Mouse (Mus musculus) forebrain, embryonic 11.5 days (tissue): ENCODE measurements at regions not wholly inside any gene's neighbourhood (a gene's known extent, or its start where the extent isn't known, plus 50 kb on each side); places are given as distances from the start of the nearest gene placed in this dataset.

Experiments
- ATAC-seq: fragments of 200-750 bp; cut with Nextera tagmentation; replicated peaks from 2 replicates; pipeline ENCODE4 v1.8.0; 2017; ENCODE audit warnings: moderate TSS enrichment; ENCODE audit not compliant: low FRiP score
- DNase-seq: peaks from one replicate; pipeline ENCODE4 v3.0.0-alpha.2; 2017; ENCODE audit warnings: low spot score
- H3K27ac ChIP-seq: fragments of 300-500 bp; sonication (generic); 2 replicates; pipeline ENCODE4 v1.5.1; 2014; ENCODE audit warnings: low read depth, low read length
- H3K27me3 ChIP-seq: fragments of 300-500 bp; sonication (generic); 2 replicates; pipeline ENCODE4 v1.6.1; 2014; ENCODE audit warnings: mild to moderate bottlenecking, low read length, mixed read lengths; ENCODE audit not compliant: control insufficient read depth, insufficient read depth
- H3K36me3 ChIP-seq: fragments of 300-500 bp; sonication (generic); 2 replicates; pipeline ENCODE4 v1.6.1; 2014; ENCODE audit warnings: mild to moderate bottlenecking, low read length, moderate library complexity, mixed read lengths; ENCODE audit not compliant: control insufficient read depth, insufficient read depth
- H3K4me1 ChIP-seq: fragments of 300-500 bp; sonication (generic); replicated peaks from 2 replicates; pipeline ENCODE4 v1.6.1; 2014; ENCODE audit warnings: low read length, mixed read lengths; ENCODE audit not compliant: control insufficient read depth, insufficient read depth
- H3K4me2 ChIP-seq: fragments of 300-500 bp; sonication (generic); 2 replicates; pipeline ENCODE4 v1.6.1; 2014; ENCODE audit warnings: low read depth, mild to moderate bottlenecking, low read length, moderate library complexity, mixed read lengths; ENCODE audit not compliant: severe bottlenecking
- H3K4me3 ChIP-seq: fragments of 300-500 bp; sonication (generic); 2 replicates; pipeline ENCODE4 v1.5.1; 2014; ENCODE audit warnings: low read depth, low read length
- H3K9ac ChIP-seq: fragments of 300-500 bp; sonication (generic); 2 replicates; pipeline ENCODE4 v1.6.1; 2014; ENCODE audit warnings: low read length
- H3K9me3 ChIP-seq: fragments of 300-500 bp; sonication (generic); 2 replicates; pipeline ENCODE4 v1.6.1; 2016; ENCODE audit warnings: low read length, mixed read lengths; ENCODE audit not compliant: control insufficient read depth
- WGBS: fragments of 180-500 bp; shearing (Covaris S2); extraction: QIAGEN DNeasy Blood & Tissue Kit; methylation state at CpG from one replicate; pipeline ENCODE4 v1.1.7; 2014; 5-methylcytosine and 5-hydroxymethylcytosine counted together

DNA sequence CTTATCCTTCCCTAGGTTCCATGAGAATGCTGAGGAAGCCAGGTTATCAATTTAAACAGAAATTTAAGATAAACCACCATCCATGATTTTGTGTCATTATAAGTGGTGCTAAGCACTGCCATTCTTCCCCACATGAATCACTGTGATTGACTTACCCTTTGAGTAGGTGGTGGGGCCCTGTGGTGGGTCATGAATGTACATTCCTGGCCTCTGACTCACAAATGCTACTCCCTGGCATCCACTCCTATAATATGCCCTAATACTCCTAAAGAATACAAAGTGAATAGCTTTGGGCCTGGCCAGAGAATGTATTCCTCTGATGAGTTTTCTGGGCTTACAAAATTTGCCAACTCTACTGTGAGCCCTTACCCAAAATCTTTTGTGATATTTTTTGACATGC is 325.6 kb upstream of the Hsf2 start:
- Histone ChIP-seq H3K9me3 (no peaks in the 10 kb centered on the region), H3K4me2 (no peak overlapping the region), H3K36me3 (no peaks in the 10 kb centered on the region), H3K4me3 (no peak overlapping the region), H3K4me1 (no peaks in the 10 kb centered on the region), H3K27ac (no peak overlapping the region), H3K27me3 (no peaks in the 10 kb centered on the region), H3K9ac (no peak overlapping the region)
- no peak for ATAC-seq
- no peak for DNase-seq

- Histone ChIP-seq H3K36me3 (no peaks in the 10 kb centered on the region), H3K4me1 (no peaks in the 10 kb centered on the region), H3K9me3 (no peaks in the 10 kb centered on the region), H3K4me2 (no peak overlapping the region), H3K9ac (no peak overlapping the region), H3K4me3 (no peak overlapping the region), H3K27me3 (no peaks in the 10 kb centered on the region), H3K27ac (no peak overlapping the region)
- 85% methylated on average over 5 of the region's 5 CpGs for WGBS
- no peak for ATAC-seq
- no peak for DNase-seq
These were observed 322.8 kb upstream of the Hsf2 start for GRCm38 (mm10) chr10:57163359-57163758.

DNA sequence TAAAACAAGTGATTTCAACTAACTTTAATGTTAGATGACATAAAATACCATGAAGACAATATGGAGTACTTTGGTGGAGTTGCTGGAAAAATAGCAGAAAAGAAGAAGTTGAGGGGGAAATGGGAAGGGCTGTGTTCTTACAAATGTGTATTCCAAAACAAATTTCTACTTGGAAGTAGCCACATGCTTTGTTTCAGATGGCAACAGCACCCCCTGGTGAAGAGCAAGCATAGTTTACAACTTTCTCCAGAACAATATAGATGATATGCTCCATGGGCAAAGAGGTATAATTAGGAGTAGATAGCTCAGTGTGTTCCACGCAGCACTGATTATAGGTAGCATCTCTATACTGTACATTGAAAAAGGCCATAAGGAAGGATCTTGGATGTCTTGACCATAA is 302.6 kb upstream of the Hsf2 start:
- H3K9me3 ChIP-seq = no peaks in the 10 kb centered on the region
- no peaks in the 10 kb centered on the region for H3K27me3 ChIP-seq
- no peaks in the 10 kb centered on the region for H3K4me1 ChIP-seq
- no peaks in the 10 kb centered on the region for H3K36me3 ChIP-seq
- WGBS = 84% methylated on average over 1 of the region's 1 CpGs
- H3K4me2 ChIP-seq = no peak overlapping the region
- H3K27ac ChIP-seq = no peak overlapping the region
- ATAC-seq = no peak; the same call in 1 of the 2 replicates
- no peak overlapping the region for H3K9ac ChIP-seq
- H3K4me3 ChIP-seq = no peak overlapping the region
- peak; percentile 53 for DNase-seq

DNA sequence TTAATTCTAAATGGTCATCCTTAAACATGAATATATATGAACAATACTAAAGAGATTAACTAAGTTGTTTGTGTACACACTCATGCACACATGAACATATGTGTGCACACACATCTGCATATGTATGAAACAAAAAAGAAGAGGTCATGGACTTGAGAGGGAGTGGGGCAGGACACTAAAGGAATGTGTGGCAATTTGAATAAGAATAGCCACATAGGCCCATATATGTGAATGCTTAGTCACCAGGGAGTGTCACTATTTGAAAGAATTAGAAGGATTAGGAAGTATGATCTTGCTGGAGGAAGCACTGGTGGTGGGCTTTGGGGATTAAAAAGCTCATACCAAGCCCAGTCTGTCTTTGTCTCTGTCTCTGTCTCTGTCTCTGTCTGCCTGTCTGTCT is 275.5 kb upstream of the Hsf2 start:
- Histone ChIP-seq H3K9me3 (no peaks in the 10 kb centered on the region), H3K27me3 (no peaks in the 10 kb centered on the region), H3K36me3 (no peaks in the 10 kb centered on the region), H3K4me3 (no peak overlapping the region), H3K4me1 (no peaks in the 10 kb centered on the region), H3K27ac (no peak overlapping the region), H3K4me2 (no peak overlapping the region), H3K9ac (no peak overlapping the region)
- ATAC-seq (no peak), DNase-seq (no peak)

GRCm38 (mm10) chr10:57231117-57231516 is 255.1 kb upstream of the Hsf2 start:
- DNase-seq (no peak), ATAC-seq (no peak)
- Histone ChIP-seq H3K4me2 (no peak overlapping the region), H3K27ac (no peak overlapping the region), H3K4me3 (no peak overlapping the region), H3K27me3 (no peaks in the 10 kb centered on the region), H3K9me3 (no peaks in the 10 kb centered on the region), H3K9ac (no peak overlapping the region), H3K36me3 (no peaks in the 10 kb centered on the region), H3K4me1 (no peaks in the 10 kb centered on the region)
- 68% methylated on average over 3 of the region's 3 CpGs for WGBS

DNA sequence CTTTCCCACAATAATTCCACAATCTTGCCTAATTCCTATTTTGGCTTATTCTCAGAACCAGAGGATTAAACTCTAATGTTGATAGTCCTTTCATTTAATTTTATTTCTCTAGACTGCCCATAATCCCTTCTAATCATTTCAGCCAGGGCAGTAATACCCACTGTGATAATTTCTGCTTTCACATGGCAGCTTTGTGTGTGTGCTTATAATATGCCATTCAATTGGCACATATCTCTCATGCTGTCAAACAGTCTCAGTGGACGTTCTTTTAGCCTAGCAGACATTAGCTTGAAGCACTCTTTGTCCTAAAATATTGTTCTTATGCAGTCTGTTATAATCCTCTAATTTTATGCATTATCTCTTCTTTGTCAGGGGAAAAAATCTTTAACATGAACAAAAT is 205.0 kb upstream of the Hsf2 start:
- ATAC-seq (no peak), DNase-seq (no peak)
- H3K9me3 ChIP-seq = no peaks in the 10 kb centered on the region
- no peak overlapping the region for H3K27ac ChIP-seq
- H3K27me3 ChIP-seq = no peaks in the 10 kb centered on the region
- H3K4me2 ChIP-seq = no peak overlapping the region
- 33% methylated on average over 1 of the region's 1 CpGs for WGBS
- no peak overlapping the region for H3K9ac ChIP-seq
- no peak overlapping the region for H3K4me3 ChIP-seq
- no peaks in the 10 kb centered on the region for H3K36me3 ChIP-seq
- no peaks in the 10 kb centered on the region for H3K4me1 ChIP-seq

DNA sequence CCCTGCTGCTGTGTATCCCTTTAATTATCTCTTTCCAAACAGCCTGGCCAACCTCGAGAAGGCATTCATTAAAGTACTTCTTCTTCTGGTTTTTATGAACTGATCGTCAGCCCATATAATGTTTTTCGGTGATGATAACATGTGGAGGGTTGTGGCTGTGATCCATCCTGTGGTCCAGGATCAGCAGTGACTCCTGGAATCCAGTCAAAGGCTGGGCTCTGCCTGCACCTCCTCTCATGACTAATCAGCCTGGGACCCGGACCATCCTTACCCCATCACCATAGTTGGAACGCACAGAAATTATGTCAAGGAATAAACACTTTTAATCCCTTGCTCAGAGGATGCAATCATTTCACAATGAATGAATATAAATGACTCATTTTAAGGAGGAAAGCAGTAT is 203.3 kb upstream of the Hsf2 start:
- H3K27ac ChIP-seq = no peak overlapping the region
- H3K9me3 ChIP-seq = no peaks in the 10 kb centered on the region
- no peak overlapping the region for H3K4me3 ChIP-seq
- ATAC-seq (no peak), DNase-seq (no peak)
- H3K9ac ChIP-seq = no peak overlapping the region
- WGBS = 86% methylated on average over 5 of the region's 5 CpGs
- no peaks in the 10 kb centered on the region for H3K27me3 ChIP-seq
- no peak overlapping the region for H3K4me2 ChIP-seq
- H3K4me1 ChIP-seq = no peaks in the 10 kb centered on the region
- H3K36me3 ChIP-seq = no peaks in the 10 kb centered on the region

- Histone ChIP-seq H3K36me3 (no peaks in the 10 kb centered on the region), H3K9me3 (no peaks in the 10 kb centered on the region), H3K27ac (no peak overlapping the region), H3K4me2 (no peak overlapping the region), H3K9ac (no peak overlapping the region), H3K4me3 (no peak overlapping the region), H3K27me3 (no peaks in the 10 kb centered on the region), H3K4me1 (no peaks in the 10 kb centered on the region)
- 95% methylated on average over 10 of the region's 10 CpGs for WGBS
- DNase-seq (no peak), ATAC-seq (no peak)
These were observed 194.6 kb upstream of the Hsf2 start for GRCm38 (mm10) chr10:57291596-57291995.

DNA sequence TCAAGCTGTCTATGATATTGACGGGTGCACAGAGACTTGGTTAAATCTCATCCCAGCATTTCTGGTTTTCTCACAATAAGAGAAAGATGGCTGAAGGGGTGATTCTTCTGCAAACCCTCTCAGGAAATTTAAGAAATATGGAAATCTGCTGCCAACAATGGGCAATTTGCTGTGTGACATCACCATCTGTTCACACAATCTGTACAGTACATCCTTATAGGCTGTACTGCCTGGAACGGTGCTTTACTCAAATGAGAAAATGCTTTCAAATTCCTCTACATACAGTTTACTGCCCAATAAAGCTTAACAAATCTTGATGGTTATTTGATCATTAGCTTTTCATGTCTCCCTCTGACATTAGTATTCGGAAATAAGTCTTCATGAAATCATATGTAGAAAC is 172.4 kb upstream of the Hsf2 start:
- Histone ChIP-seq H3K4me1 (no peaks in the 10 kb centered on the region), H3K27ac (no peak overlapping the region), H3K4me3 (no peak overlapping the region), H3K36me3 (no peaks in the 10 kb centered on the region), H3K27me3 (no peaks in the 10 kb centered on the region), H3K4me2 (no peak overlapping the region), H3K9ac (no peak overlapping the region), H3K9me3 (no peaks in the 10 kb centered on the region)
- DNase-seq (no peak), ATAC-seq (no peak)
- 85% methylated on average over 3 of the region's 3 CpGs for WGBS
